Mouse (Mus musculus): ENCODE measurements around the gene Zbtb32. TPM values are rescaled to one million over a fixed set of nuclear protein-coding genes. Genes with fewer than 3 reads are reported as not detected.
A peak's percentile ranks its signal among the peaks of the same experiment; 100 is the strongest.

Gene Zbtb32
- polyA plus RNA-seq, 1 experiment from 2014 or later, result 0.27 TPM

DNA sequence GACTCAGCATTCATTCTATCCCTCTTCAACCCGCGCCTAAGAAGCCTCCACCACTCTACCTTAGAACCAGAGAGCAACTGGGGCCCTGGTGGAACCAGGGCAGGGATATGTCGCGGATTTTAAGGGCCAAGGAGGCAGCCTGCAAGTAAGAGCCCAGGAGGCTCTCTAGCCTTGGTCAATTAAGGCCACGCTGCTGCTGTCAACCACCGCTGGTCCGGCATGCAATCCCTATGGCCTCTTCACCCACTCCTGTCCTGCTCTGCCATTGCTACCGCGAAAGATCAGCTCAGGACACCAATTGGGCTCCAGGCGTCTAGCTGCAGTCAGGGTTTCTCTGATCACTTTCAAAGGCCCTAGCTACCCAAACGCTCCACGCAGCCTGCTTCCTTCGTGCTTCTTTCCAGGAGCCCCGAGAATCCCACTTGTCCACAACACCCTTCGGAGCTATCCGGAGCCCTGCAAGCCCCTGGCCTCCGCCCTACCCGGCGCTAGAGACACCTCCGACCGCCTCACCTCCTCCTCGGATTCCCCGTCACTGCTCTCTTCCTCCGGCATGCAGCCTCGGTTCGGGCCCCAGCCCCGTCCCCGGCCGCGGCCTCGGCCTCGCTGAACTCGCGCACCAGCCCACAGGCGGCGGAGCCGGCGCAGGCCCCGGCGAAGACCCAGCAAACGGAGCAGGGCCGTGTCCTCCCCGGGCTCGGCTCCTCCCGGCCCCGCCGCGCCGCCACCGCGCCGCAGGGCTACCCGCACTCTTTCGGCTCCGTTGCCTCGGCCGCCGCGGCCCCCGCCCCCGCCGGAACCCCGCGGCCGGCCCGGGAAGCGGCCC, 10.7 kb downstream of the Zbtb32 start:
- Histone ChIP-seq H3K27ac (peak overlapping the region; percentile 92), H3K36me3 (peaks cover 38% of the 10 kb centered on the region), H3K27me3 (no peaks in the 10 kb centered on the region), H3K9ac (peak overlapping the region; percentile 99), H3K4me3 (peak overlapping the region; percentile 99), H3K4me1 (peaks cover 19% of the 10 kb centered on the region), H3K9me3 (no peaks in the 10 kb centered on the region), H3K4me2 (peak overlapping the region; percentile 84)
- WGBS, result under 1% methylated on average over 65 of the region's 67 CpGs
- ATAC-seq (ENCODE audit: insufficient number of reproducible peaks, insufficient read depth, low FRiP score, low TSS enrichment, low read depth), result no peak

DNA sequence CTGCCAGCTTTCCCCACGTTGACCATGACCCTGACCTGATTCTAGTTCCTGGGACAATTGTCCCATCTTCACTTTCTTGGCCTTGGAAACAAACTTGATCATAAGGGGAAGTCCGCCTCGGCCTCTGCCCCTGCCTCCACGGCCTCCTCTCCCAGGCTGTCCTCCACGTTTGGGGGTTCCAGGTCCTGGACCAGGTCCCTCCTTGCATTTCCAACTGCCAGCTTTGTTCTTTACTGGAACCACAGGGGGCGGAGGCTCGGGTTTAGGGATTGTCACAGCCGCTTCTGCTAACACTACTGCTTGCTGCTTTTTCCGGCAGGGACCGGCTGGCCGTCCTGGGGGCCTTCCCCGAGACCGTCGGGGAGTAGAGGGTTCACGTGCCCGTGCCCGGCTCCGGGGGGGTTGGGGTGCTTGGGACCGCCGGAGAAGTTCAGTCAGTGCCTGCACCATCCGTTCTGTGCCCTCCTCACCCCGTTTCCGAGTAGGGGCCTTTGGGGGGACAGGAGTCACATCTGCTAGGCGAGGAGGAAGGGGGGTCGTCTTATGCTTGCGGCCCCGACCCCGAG, 12.2 kb downstream of the Zbtb32 start:
- Histone ChIP-seq H3K9me3 (no peaks in the 10 kb centered on the region), H3K27me3 (no peaks in the 10 kb centered on the region), H3K9ac (peak overlapping the region; percentile 99), H3K36me3 (peaks cover 54% of the 10 kb centered on the region), H3K27ac (no peak overlapping the region), H3K4me1 (peaks cover 19% of the 10 kb centered on the region), H3K4me2 (peak overlapping the region; percentile 84), H3K4me3 (peak overlapping the region; percentile 99)
- 89% methylated on average over 28 of the region's 28 CpGs for WGBS
- ATAC-seq (ENCODE audit: insufficient number of reproducible peaks, insufficient read depth, low FRiP score, low TSS enrichment, low read depth), result no peak

GRCm38 (mm10) chr7:30585170-30585569, 13.5 kb downstream of the Zbtb32 start:
- Histone ChIP-seq H3K4me3 (no peak overlapping the region), H3K9me3 (no peaks in the 10 kb centered on the region), H3K27me3 (no peaks in the 10 kb centered on the region), H3K4me2 (no peak overlapping the region), H3K9ac (no peak overlapping the region), H3K4me1 (peaks cover 19% of the 10 kb centered on the region), H3K27ac (no peak overlapping the region), H3K36me3 (peaks cover 66% of the 10 kb centered on the region)
- 96% methylated on average over 7 of the region's 7 CpGs for WGBS
- no peak for ATAC-seq (ENCODE audit: insufficient number of reproducible peaks, insufficient read depth, low FRiP score, low TSS enrichment, low read depth)

DNA sequence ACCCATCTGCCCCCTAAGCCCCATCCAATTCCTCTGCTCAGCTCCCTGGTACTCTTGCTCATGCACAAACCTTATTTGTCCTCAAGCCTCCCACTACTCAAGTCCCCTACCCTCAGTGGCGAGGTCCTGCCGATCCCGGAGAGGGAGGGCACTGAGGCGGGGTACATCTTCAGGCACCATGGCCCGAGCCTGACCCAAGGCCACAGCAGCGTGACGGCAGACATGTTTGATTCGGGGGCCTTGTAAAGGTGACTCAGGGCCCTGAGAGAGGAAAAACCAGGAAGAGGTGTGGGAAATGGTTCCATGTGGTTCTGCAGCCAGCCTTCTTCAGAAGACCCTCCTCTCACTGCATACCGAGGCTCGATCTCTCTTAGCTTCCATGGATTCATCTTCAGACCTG, 14.4 kb downstream of the Zbtb32 start:
- peaks cover 13% of the 10 kb centered on the region for H3K4me1 ChIP-seq
- H3K9ac ChIP-seq, result 0 out of 2 replicates have a peak overlapping the region, but pooled peaks have one; percentile 36
- H3K27ac ChIP-seq, result no peak overlapping the region
- H3K4me3 ChIP-seq, result no peak overlapping the region
- H3K9me3 ChIP-seq, result no peaks in the 10 kb centered on the region
- ATAC-seq (ENCODE audit: insufficient number of reproducible peaks, insufficient read depth, low FRiP score, low TSS enrichment, low read depth), result no peak
- no peaks in the 10 kb centered on the region for H3K27me3 ChIP-seq
- WGBS, result 91% methylated on average over 10 of the region's 10 CpGs
- H3K36me3 ChIP-seq, result peaks cover 75% of the 10 kb centered on the region
- no peak overlapping the region for H3K4me2 ChIP-seq

GRCm38 (mm10) chr7:30581547-30581946, 17.2 kb downstream of the Zbtb32 start:
- H3K9me3 ChIP-seq, result no peaks in the 10 kb centered on the region
- ATAC-seq (ENCODE audit: insufficient number of reproducible peaks, insufficient read depth, low FRiP score, low TSS enrichment, low read depth), result no peak
- peaks cover 99% of the 10 kb centered on the region for H3K36me3 ChIP-seq
- no peak overlapping the region for H3K9ac ChIP-seq
- no peak overlapping the region for H3K27ac ChIP-seq
- peaks cover 1% of the 10 kb centered on the region; the same call in 1 of the 2 replicates for H3K4me1 ChIP-seq
- WGBS, result 95% methylated on average over 16 of the region's 16 CpGs
- no peak overlapping the region for H3K4me2 ChIP-seq
- no peak overlapping the region for H3K4me3 ChIP-seq
- H3K27me3 ChIP-seq, result no peaks in the 10 kb centered on the region

DNA sequence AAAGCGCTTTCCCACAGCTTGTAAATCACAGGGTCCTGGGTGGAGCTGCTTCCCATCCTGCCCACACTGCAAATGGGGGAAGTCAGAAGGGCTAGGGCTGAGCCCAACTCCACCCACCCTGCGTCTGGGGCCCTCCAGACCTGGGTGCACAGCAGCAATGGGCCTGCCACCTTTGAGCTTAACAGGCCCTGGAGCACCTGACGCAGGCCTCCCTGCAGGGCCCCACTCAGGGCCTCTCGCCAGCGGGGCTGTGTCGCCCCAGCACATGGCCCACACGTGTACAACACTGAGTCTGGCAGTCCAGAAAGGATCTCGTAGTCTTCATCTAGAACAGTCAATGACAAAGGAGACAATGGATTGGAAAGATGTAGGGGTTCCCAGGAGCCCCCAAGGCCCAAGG, 18.8 kb downstream of the Zbtb32 start:
- Histone ChIP-seq H3K9ac (no peak overlapping the region), H3K9me3 (no peaks in the 10 kb centered on the region), H3K4me3 (no peak overlapping the region), H3K27me3 (no peaks in the 10 kb centered on the region), H3K36me3 (peaks cover 99% of the 10 kb centered on the region), H3K4me2 (no peak overlapping the region), H3K27ac (no peak overlapping the region), H3K4me1 (no peaks in the 10 kb centered on the region)
- WGBS, result 96% methylated on average over 8 of the region's 8 CpGs
- ATAC-seq (ENCODE audit: insufficient number of reproducible peaks, insufficient read depth, low FRiP score, low TSS enrichment, low read depth), result no peak

DNA sequence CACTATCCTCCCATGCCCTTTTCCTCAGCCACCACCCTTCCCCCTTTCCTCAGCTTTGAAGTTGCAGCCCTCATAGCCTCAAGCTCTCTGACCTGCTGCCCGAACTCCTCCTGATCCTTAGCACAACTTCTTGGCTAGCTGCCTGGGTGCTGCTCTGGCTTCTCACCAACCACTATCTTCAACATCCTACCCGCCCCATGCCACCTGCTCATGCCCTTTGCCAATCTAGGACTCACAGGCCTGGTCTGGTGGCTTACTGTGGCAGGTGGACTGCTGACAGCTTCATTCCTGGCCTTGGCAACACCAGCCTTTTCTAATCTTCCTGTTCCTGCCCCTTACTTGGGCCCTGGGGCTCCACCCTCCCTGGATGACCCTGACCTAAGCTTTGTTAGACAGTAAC, 25.7 kb downstream of the Zbtb32 start:
- no peak overlapping the region for H3K4me2 ChIP-seq
- no peaks in the 10 kb centered on the region for H3K4me1 ChIP-seq
- WGBS, result 71% methylated on average over 2 of the region's 2 CpGs
- H3K9ac ChIP-seq, result no peak overlapping the region
- no peak for ATAC-seq (ENCODE audit: insufficient number of reproducible peaks, insufficient read depth, low FRiP score, low TSS enrichment, low read depth)
- peaks cover 97% of the 10 kb centered on the region for H3K36me3 ChIP-seq
- no peak overlapping the region for H3K27ac ChIP-seq
- no peaks in the 10 kb centered on the region for H3K9me3 ChIP-seq
- no peak overlapping the region for H3K4me3 ChIP-seq
- no peaks in the 10 kb centered on the region for H3K27me3 ChIP-seq

DNA sequence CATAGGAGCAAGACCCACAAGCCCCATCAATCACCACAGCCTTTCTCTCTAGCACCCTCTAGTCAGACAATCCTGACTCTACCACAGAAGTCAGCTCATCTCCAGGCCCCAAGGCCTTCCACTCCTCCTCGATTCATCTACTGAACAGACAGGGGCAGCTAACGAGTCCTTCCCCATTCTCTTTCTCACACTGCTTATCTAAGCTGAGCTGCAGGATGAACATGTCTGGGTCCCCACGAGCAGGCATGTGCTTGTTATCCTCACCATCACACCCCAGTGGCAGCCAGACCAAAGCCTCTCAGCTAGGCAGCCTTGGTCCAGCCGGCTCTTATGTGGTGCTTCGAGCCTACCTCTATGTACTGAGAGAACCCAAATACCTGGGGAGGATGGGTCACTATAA, 26.3 kb downstream of the Zbtb32 start:
- Histone ChIP-seq H3K36me3 (peaks cover 94% of the 10 kb centered on the region), H3K27ac (no peak overlapping the region), H3K9ac (no peak overlapping the region), H3K27me3 (no peaks in the 10 kb centered on the region), H3K4me1 (no peaks in the 10 kb centered on the region), H3K4me3 (no peak overlapping the region), H3K4me2 (no peak overlapping the region), H3K9me3 (no peaks in the 10 kb centered on the region)
- 90% methylated on average over 5 of the region's 5 CpGs for WGBS
- no peak for ATAC-seq (ENCODE audit: insufficient number of reproducible peaks, insufficient read depth, low FRiP score, low TSS enrichment, low read depth)

GRCm38 (mm10) chr7:30567555-30567954, 31.2 kb downstream of the Zbtb32 start:
- H3K27ac ChIP-seq, result no peak overlapping the region
- no peak overlapping the region for H3K4me3 ChIP-seq
- H3K9me3 ChIP-seq, result no peaks in the 10 kb centered on the region
- 92% methylated on average over 11 of the region's 11 CpGs for WGBS
- H3K36me3 ChIP-seq, result peaks cover 74% of the 10 kb centered on the region
- no peak for ATAC-seq (ENCODE audit: insufficient number of reproducible peaks, insufficient read depth, low FRiP score, low TSS enrichment, low read depth)
- H3K4me2 ChIP-seq, result no peak overlapping the region
- peaks cover 9% of the 10 kb centered on the region for H3K4me1 ChIP-seq
- H3K9ac ChIP-seq, result no peak overlapping the region
- H3K27me3 ChIP-seq, result no peaks in the 10 kb centered on the region

GRCm38 (mm10) chr7:30566033-30566432, 32.7 kb downstream of the Zbtb32 start:
- no peak overlapping the region for H3K4me3 ChIP-seq
- no peak for ATAC-seq (ENCODE audit: insufficient number of reproducible peaks, insufficient read depth, low FRiP score, low TSS enrichment, low read depth)
- no peak overlapping the region for H3K27ac ChIP-seq
- peaks cover 20% of the 10 kb centered on the region for H3K4me1 ChIP-seq
- 90% methylated on average over 9 of the region's 9 CpGs for WGBS
- no peak overlapping the region for H3K9ac ChIP-seq
- H3K36me3 ChIP-seq, result peaks cover 62% of the 10 kb centered on the region
- no peaks in the 10 kb centered on the region for H3K9me3 ChIP-seq
- H3K4me2 ChIP-seq, result no peak overlapping the region
- H3K27me3 ChIP-seq, result no peaks in the 10 kb centered on the region

DNA sequence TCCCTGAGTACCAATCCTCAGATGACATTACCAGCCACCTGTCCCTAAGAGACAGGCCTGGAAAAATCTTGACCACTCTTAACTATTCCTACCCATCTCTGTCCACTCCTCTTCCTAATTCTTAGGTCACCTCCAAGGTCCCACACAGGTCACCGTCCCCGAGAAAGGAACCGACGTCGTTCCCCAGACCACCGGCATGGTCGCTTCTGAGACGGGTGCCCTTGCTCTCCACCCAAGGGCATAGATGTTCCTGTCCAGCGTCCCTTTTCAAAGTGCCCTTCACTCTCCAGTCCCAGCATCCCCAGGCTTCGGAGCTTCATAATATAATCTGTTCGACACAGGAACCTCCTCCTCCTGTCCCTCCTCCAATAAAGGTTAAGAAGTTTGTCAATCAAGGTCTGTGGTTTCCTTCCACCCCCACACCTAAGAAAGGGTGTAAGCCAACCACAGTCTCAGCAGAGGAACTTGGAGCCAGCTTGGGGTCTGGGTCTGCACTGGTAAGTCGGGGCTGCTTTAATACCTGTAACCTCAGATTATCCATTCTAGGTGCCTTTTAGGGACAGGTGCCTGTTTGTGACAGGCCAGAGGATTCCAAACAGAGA, 33.6 kb downstream of the Zbtb32 start, which contains the start of gene Igflr1:
Gene Igflr1 (plus strand): TSS at position 458 of the 602 bp plus-strand sequence.
- H3K4me1 ChIP-seq, result peaks cover 22% of the 10 kb centered on the region
- peak within 1 kb of the TSS; percentile 76 for H3K4me3 ChIP-seq
- peaks cover 52% of the 10 kb centered on the region for H3K36me3 ChIP-seq
- peak within 1 kb of the TSS; percentile 82 for H3K4me2 ChIP-seq
- no peak for ATAC-seq (ENCODE audit: insufficient number of reproducible peaks, insufficient read depth, low FRiP score, low TSS enrichment, low read depth)
- WGBS, result 94% methylated on average over 12 of the region's 12 CpGs
- H3K27ac ChIP-seq, result no peak within 1 kb of the TSS
- H3K27me3 ChIP-seq, result no peaks in the 10 kb centered on the region
- peak within 1 kb of the TSS; percentile 83 for H3K9ac ChIP-seq
- H3K9me3 ChIP-seq, result no peaks in the 10 kb centered on the region

- H3K9ac ChIP-seq, result peak overlapping the region; percentile 83
- H3K36me3 ChIP-seq, result peaks cover 40% of the 10 kb centered on the region
- WGBS, result 21% methylated on average over 6 of the region's 6 CpGs
- peak overlapping the region; percentile 96 for H3K27ac ChIP-seq
- H3K4me1 ChIP-seq, result peaks cover 27% of the 10 kb centered on the region
- no peaks in the 10 kb centered on the region for H3K9me3 ChIP-seq
- no peak for ATAC-seq (ENCODE audit: insufficient number of reproducible peaks, insufficient read depth, low FRiP score, low TSS enrichment, low read depth)
- H3K27me3 ChIP-seq, result no peaks in the 10 kb centered on the region
- peak overlapping the region; percentile 76 for H3K4me3 ChIP-seq
- peak overlapping the region; percentile 82 for H3K4me2 ChIP-seq
Observed at GRCm38 (mm10) chr7:30563906-30564280, 34.8 kb downstream of the Zbtb32 start.

Measured in embryonic facial prominence, embryonic 13.5 days (tissue).